Mouse (Mus musculus) heart, embryonic 10.5 days (tissue): ENCODE data around the gene Tas2r118. TPM values are rescaled to one million over a fixed set of nuclear protein-coding genes. Genes with fewer than 3 reads are reported as not detected.

Experiments used
- DNase-seq: peaks from one replicate; pipeline ENCODE4 v3.0.0-alpha.2; 2017; ENCODE audit warnings: low spot score
- H3K27ac ChIP-seq: fragments of 300-500 bp; sonication (generic); 2 replicates; pipeline ENCODE4 v1.5.1; 2016; ENCODE audit warnings: mild to moderate bottlenecking
- H3K27me3 ChIP-seq: fragments of 300-500 bp; sonication (generic); 2 replicates; pipeline ENCODE4 v1.6.1; 2016; ENCODE audit warnings: mild to moderate bottlenecking; ENCODE audit not compliant: poor library complexity, insufficient read depth, severe bottlenecking
- H3K36me3 ChIP-seq: fragments of 300-500 bp; sonication (generic); 2 replicates; pipeline ENCODE4 v1.6.1; 2016; ENCODE audit warnings: mild to moderate bottlenecking, moderate library complexity
- H3K4me1 ChIP-seq: fragments of 300-500 bp; sonication (generic); 2 replicates; pipeline ENCODE4 v1.6.1; 2016; ENCODE audit warnings: mild to moderate bottlenecking
- H3K4me3 ChIP-seq: fragments of 300-500 bp; sonication (generic); 2 replicates; pipeline ENCODE4 v1.5.1; 2016; ENCODE audit warnings: mild to moderate bottlenecking, moderate library complexity
- H3K9me3 ChIP-seq: fragments of 300-500 bp; sonication (generic); 2 replicates; pipeline ENCODE4 v1.6.1; 2016; ENCODE audit warnings: mild to moderate bottlenecking, moderate library complexity
- WGBS: fragments of 180-500 bp; shearing (Covaris S2); methylation state at CpG from one replicate; pipeline ENCODE4 v1.1.7; 2016; 5-methylcytosine and 5-hydroxymethylcytosine counted together
- polyA plus RNA-seq: library from polyadenylated mRNA; unstranded; fragments of >200 nt; fragmentation: Nextera tagmentation; extraction: Ambion mirVana; gene quantifications from 2 replicates; pipeline ENCODE4 v1.2.1, GENCODE M21; 2016

Gene Tas2r118
- not detected in 2 replicates for polyA plus RNA-seq

- 88% methylated on average over 5 of the region's 5 CpGs for WGBS
- no peaks in the 10 kb centered on the region for H3K36me3 ChIP-seq
- no peaks in the 10 kb centered on the region for H3K4me1 ChIP-seq
- H3K9me3 ChIP-seq = no peaks in the 10 kb centered on the region
- no peaks in the 10 kb centered on the region for H3K27me3 ChIP-seq
- DNase-seq = no peak
- no peak within 1 kb of the TSS for H3K27ac ChIP-seq
- H3K4me3 ChIP-seq = no peak within 1 kb of the TSS
Measured at GRCm38 (mm10) chr6:23969960-23970359, at the start of gene Tas2r118. TSS of gene Tas2r118 (minus strand) at chr6:23970060.

DNA sequence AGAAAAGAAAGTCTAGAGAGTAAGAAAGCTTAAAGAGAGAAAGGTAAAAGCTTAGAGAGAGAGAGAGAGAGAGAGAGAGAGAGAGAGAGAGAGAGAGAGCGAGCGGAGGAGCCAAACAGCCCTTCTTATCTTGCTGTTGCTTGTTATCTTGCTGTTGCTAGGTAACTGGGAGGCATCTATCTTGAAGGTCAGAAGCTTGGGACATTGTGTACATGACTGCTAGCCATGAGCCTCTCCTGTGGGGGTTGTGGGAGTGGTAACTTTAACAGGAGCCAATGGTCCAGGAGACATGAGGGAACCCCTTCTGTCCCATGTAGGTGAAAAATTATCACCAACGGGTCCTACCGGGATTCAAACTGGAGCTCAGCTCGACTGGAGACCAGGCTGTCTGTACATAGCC lies 48.5 kb upstream of the Tas2r118 start:
- 50% methylated on average over 5 of the region's 5 CpGs for WGBS
- DNase-seq = peak; percentile 76
- no peak overlapping the region for H3K27ac ChIP-seq
- H3K4me3 ChIP-seq = no peak overlapping the region
- no peaks in the 10 kb centered on the region for H3K27me3 ChIP-seq
- 0 out of 2 replicates have a peak, but pooled peaks cover 4% of the 10 kb centered on the region for H3K9me3 ChIP-seq
- H3K36me3 ChIP-seq = no peaks in the 10 kb centered on the region
- H3K4me1 ChIP-seq = peaks cover 5% of the 10 kb centered on the region; the same call in 1 of the 2 replicates

DNA sequence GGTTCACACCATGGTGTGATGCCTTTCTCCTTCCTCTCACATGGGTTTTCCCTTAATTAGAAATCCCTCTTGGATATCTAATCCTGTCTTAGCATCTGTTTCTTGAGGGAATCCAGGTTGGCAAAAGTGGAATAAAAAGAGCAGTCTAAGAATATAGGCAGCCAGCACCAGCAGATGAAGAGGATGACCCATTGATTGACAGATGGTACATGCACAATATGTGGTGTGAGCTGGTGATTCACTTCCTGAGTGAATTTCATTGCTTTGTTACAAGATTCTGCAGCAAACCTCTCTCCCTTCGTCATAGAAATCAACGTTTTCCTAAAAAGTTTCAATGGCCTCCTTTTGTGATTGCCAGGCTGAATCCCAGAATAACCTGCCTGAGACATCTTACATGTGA lies 23.4 kb upstream of the Tas2r118 start:
- no peak overlapping the region for H3K4me3 ChIP-seq
- no peaks in the 10 kb centered on the region for H3K4me1 ChIP-seq
- no peaks in the 10 kb centered on the region for H3K27me3 ChIP-seq
- H3K36me3 ChIP-seq = no peaks in the 10 kb centered on the region
- no peak overlapping the region for H3K27ac ChIP-seq
- H3K9me3 ChIP-seq = no peaks in the 10 kb centered on the region
- DNase-seq = no peak
- 60% methylated on average over 2 of the region's 2 CpGs for WGBS

DNA sequence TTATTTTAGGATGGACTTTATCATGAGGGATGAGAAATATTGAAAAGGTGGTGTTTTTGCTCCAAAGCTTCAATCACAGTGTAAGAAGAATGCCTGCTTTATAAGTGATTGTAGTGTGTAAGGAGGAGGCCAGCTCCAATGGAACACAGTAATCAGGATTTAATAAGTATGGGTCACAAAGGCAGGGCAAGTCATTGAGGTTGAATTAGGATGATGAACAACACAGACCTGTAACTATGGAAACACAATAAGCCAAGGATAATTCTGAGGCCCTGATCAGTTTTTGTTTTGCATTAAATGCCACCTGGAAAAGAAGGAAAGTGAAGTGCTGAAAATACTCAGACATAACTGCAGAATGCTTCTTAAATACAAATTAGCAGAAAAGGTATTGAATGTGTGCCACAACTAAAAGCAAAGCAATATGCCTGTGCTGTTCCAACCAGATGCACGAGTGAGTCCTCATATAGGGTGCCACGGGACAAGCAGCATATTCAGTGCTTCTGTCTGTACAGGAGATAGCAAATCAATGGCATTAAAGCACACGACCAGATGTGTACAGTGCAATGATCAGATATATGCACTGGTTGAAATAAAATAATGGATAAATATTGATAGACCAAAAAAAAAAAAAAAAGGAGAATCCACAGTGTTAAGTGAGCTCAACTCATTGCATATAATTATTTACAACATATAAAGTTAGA lies 21.0 kb upstream of the Tas2r118 start:
- Histone ChIP-seq H3K9me3 (no peaks in the 10 kb centered on the region), H3K27me3 (no peaks in the 10 kb centered on the region), H3K4me3 (no peak overlapping the region), H3K36me3 (no peaks in the 10 kb centered on the region), H3K27ac (no peak overlapping the region), H3K4me1 (no peaks in the 10 kb centered on the region)
- no peak for DNase-seq
- WGBS = 70% methylated on average over 3 of the region's 3 CpGs

GRCm38 (mm10) chr6:23986293-23986692 lies 16.4 kb upstream of the Tas2r118 start:
- Histone ChIP-seq H3K27ac (no peak overlapping the region), H3K36me3 (no peaks in the 10 kb centered on the region), H3K4me1 (no peaks in the 10 kb centered on the region), H3K4me3 (no peak overlapping the region), H3K9me3 (no peaks in the 10 kb centered on the region), H3K27me3 (no peaks in the 10 kb centered on the region)
- WGBS = 90% methylated on average over 1 of the region's 1 CpGs
- no peak for DNase-seq

GRCm38 (mm10) chr6:23966980-23967379 lies 2.9 kb downstream of the Tas2r118 start:
- Histone ChIP-seq H3K27me3 (no peaks in the 10 kb centered on the region), H3K36me3 (no peaks in the 10 kb centered on the region), H3K4me3 (no peak overlapping the region), H3K27ac (no peak overlapping the region), H3K9me3 (no peaks in the 10 kb centered on the region), H3K4me1 (no peaks in the 10 kb centered on the region)
- 57% methylated on average over 2 of the region's 2 CpGs for WGBS
- no peak for DNase-seq

DNA sequence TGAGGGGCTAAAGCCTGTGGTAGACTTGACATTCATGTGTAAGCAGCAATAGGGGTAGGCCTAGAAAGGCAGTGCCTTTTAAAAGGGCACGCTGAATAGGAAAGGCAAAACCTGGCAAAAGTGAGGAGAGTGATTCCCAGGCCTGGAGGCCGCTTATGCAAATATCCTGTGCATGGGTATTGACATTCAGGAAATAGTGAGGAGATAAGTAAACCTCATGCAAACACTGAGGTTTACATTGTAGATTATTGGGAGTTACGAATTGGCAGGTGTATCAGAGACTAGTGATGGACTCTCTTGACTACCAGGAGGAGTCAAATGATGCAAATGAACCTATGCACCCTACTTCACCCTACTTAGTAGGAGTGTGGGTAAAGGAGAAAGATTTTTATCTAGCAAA lies 3.9 kb downstream of the Tas2r118 start:
- no peak overlapping the region for H3K4me3 ChIP-seq
- DNase-seq = no peak
- no peaks in the 10 kb centered on the region for H3K9me3 ChIP-seq
- H3K27ac ChIP-seq = no peak overlapping the region
- H3K4me1 ChIP-seq = no peaks in the 10 kb centered on the region
- H3K36me3 ChIP-seq = no peaks in the 10 kb centered on the region
- H3K27me3 ChIP-seq = no peaks in the 10 kb centered on the region
- WGBS = 75% methylated on average over 3 of the region's 3 CpGs

DNA sequence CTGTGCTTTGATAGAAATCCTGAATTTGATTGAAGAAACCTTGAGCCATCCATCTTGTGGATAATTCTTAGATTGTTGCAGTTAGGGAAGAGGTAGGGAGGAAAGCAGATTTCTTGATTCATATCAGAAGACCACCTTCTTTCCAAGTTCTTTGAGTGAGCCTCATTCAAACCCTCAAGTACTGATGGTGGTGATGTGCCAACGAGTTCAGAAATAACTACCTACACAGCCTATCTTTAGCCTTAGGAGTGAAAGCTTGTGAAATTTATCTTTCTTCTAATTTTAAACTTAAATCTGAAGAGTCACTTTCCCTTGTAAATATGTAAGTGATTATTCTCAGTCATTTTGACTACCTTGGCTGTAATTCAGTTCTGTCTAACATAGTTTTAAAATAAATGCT lies 6.1 kb downstream of the Tas2r118 start:
- no peaks in the 10 kb centered on the region for H3K4me1 ChIP-seq
- H3K9me3 ChIP-seq = no peaks in the 10 kb centered on the region
- no peak overlapping the region for H3K27ac ChIP-seq
- no peak overlapping the region for H3K4me3 ChIP-seq
- WGBS = 53% methylated on average over 1 of the region's 1 CpGs
- H3K36me3 ChIP-seq = no peaks in the 10 kb centered on the region
- no peaks in the 10 kb centered on the region for H3K27me3 ChIP-seq
- no peak for DNase-seq

- no peaks in the 10 kb centered on the region for H3K9me3 ChIP-seq
- DNase-seq = no peak
- H3K27me3 ChIP-seq = no peaks in the 10 kb centered on the region
- H3K27ac ChIP-seq = no peak overlapping the region
- WGBS = 86% methylated on average over 1 of the region's 1 CpGs
- H3K4me3 ChIP-seq = no peak overlapping the region
- H3K36me3 ChIP-seq = no peaks in the 10 kb centered on the region
- no peaks in the 10 kb centered on the region for H3K4me1 ChIP-seq
Measured at GRCm38 (mm10) chr6:23940776-23941175, 29.1 kb downstream of the Tas2r118 start.

DNA sequence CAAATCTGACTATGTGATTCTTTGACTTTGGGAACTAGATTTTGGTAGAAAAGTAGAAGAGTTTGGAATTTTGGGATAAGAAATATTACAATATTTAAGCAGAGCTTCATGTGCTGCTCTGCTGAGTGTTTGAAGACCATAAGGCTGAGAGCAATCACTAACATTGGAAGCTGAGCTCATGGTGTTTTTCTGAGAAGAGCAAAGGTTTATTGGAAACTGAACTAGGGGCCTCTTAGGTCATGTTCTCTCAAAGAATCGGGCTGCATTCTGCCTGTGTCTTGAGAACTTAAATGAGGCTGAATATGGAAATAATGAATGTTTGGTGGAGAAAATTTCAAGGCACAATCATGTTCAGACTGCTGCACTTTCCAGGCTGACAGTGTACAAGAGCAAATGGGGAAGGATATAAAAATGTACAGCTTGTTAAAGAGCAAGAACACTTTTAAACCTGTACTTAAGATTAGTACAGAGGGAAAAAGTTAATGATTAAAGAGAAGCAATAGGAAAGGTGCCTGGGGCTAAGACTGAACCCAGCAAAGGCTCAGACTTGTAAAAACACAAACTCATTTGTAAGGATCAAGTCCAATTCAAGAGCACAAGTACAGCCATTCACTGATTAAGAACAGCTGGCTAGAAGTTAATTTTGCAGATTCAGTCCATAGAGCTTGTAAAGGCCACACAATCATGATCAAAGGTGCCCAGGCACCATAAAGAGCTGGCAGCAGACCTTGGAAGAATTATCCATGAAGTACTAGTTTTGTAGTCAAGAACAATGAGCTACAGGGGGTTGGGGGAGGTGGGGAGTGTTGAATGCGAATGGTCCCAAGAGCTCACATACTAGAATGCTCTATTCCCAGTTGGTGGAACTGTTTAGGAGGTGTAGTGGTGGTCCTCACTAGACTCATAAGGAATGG lies 31.0 kb downstream of the Tas2r118 start:
- Histone ChIP-seq H3K36me3 (no peaks in the 10 kb centered on the region), H3K27ac (no peak overlapping the region), H3K27me3 (no peaks in the 10 kb centered on the region), H3K4me3 (no peak overlapping the region), H3K9me3 (no peaks in the 10 kb centered on the region), H3K4me1 (no peaks in the 10 kb centered on the region)
- 73% methylated on average over 2 of the region's 2 CpGs for WGBS
- no peak for DNase-seq

DNA sequence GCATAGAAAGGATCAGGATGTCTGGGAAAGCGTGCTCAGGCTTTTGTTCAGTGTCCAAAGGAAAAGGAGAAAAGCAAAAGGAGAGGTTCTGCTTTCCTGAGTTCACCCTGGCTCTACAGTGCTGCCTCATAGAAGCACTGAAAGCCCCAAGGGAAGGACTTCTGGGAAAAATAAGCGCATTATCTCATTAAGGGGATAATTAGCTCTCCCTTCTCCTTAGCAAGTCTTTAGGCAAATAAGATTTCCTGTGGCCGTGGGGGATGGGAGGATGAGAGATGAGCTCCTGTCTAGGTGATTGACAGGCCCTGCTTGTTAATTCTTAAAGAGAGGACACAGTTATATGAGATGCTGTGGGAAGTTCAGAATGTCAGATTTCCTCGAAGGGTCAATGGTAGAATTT lies 33.4 kb downstream of the Tas2r118 start:
- DNase-seq = no peak
- WGBS = 52% methylated on average over 4 of the region's 4 CpGs
- H3K4me3 ChIP-seq = no peak overlapping the region
- H3K27me3 ChIP-seq = no peaks in the 10 kb centered on the region
- H3K27ac ChIP-seq = no peak overlapping the region
- no peaks in the 10 kb centered on the region for H3K9me3 ChIP-seq
- H3K36me3 ChIP-seq = no peaks in the 10 kb centered on the region
- no peaks in the 10 kb centered on the region for H3K4me1 ChIP-seq

- WGBS = 70% methylated on average over 2 of the region's 2 CpGs
- H3K4me1 ChIP-seq = 0 out of 2 replicates have a peak, but pooled peaks cover 2% of the 10 kb centered on the region
- no peak for DNase-seq
Measured at GRCm38 (mm10) chr6:23923806-23924205, 46.1 kb downstream of the Tas2r118 start.

More at GRCm38 (mm10) chr6:23923806-23924205, 46.1 kb downstream of the Tas2r118 start:
- no peaks in the 10 kb centered on the region for H3K27me3 ChIP-seq
- H3K9me3 ChIP-seq = no peaks in the 10 kb centered on the region
- H3K4me3 ChIP-seq = no peak overlapping the region
- no peaks in the 10 kb centered on the region for H3K36me3 ChIP-seq
- no peak overlapping the region for H3K27ac ChIP-seq
